Mouse (Mus musculus): Measurements from ENCODE around the gene Smco2.

Smco2 gene

GRCm38 (mm10) chr6:146850050-146850449 lies at the start of gene Smco2:
Gene Smco2, plus strand, starts transcription at chr6:146850104.
- DNase-seq (ENCODE audit: low read depth, low spot score) = no peak

GRCm38 (mm10) chr6:146809991-146810390 lies 39.9 kb upstream of the Smco2 start:
- DNase-seq (ENCODE audit: low read depth, low spot score) = no peak

- no peak for DNase-seq (ENCODE audit: low read depth, low spot score)
Observed at GRCm38 (mm10) chr6:146813007-146813406, 36.9 kb upstream of the Smco2 start.

GRCm38 (mm10) chr6:146820177-146820965 lies 29.5 kb upstream of the Smco2 start:
- DNase-seq (ENCODE audit: low read depth, low spot score) = no peak

GRCm38 (mm10) chr6:146821958-146822357 lies 27.9 kb upstream of the Smco2 start:
- DNase-seq (ENCODE audit: low read depth, low spot score) = no peak

- DNase-seq (ENCODE audit: low read depth, low spot score) = peak; percentile 74
Observed at GRCm38 (mm10) chr6:146824727-146825486, 25.0 kb upstream of the Smco2 start.

- no peak for DNase-seq (ENCODE audit: low read depth, low spot score)
Observed at GRCm38 (mm10) chr6:146825487-146825773, 24.5 kb upstream of the Smco2 start.

GRCm38 (mm10) chr6:146831320-146831719 lies 18.6 kb upstream of the Smco2 start:
- no peak for DNase-seq (ENCODE audit: low read depth, low spot score)

- peak; percentile 72 for DNase-seq (ENCODE audit: low read depth, low spot score)
Observed at GRCm38 (mm10) chr6:146833485-146834314, 16.2 kb upstream of the Smco2 start.

- no peak for DNase-seq (ENCODE audit: low read depth, low spot score)
Observed at GRCm38 (mm10) chr6:146834342-146834741, 15.6 kb upstream of the Smco2 start.

- peak; percentile 44 for DNase-seq (ENCODE audit: low read depth, low spot score)
Observed at GRCm38 (mm10) chr6:146835784-146836183, 14.1 kb upstream of the Smco2 start.

GRCm38 (mm10) chr6:146837316-146837715 lies 12.6 kb upstream of the Smco2 start:
- no peak for DNase-seq (ENCODE audit: low read depth, low spot score)

GRCm38 (mm10) chr6:146838366-146838765 lies 11.5 kb upstream of the Smco2 start:
- no peak for DNase-seq (ENCODE audit: low read depth, low spot score)

- no peak for DNase-seq (ENCODE audit: low read depth, low spot score)
Observed at GRCm38 (mm10) chr6:146838863-146839262, 11.0 kb upstream of the Smco2 start.

GRCm38 (mm10) chr6:146844867-146845266 lies 5.0 kb upstream of the Smco2 start:
- no peak for DNase-seq (ENCODE audit: low read depth, low spot score)

- DNase-seq (ENCODE audit: low read depth, low spot score) = no peak
Observed at GRCm38 (mm10) chr6:146845347-146845746, 4.6 kb upstream of the Smco2 start.

- DNase-seq (ENCODE audit: low read depth, low spot score) = no peak
Observed at GRCm38 (mm10) chr6:146845961-146846750, 3.7 kb upstream of the Smco2 start.

- DNase-seq (ENCODE audit: low read depth, low spot score) = no peak
Observed at GRCm38 (mm10) chr6:146847402-146847801, 2.5 kb upstream of the Smco2 start.

GRCm38 (mm10) chr6:146848281-146848680 lies 1.6 kb upstream of the Smco2 start:
- no peak for DNase-seq (ENCODE audit: low read depth, low spot score)

- no peak for DNase-seq (ENCODE audit: low read depth, low spot score)
Observed at GRCm38 (mm10) chr6:146851916-146852315, 2.0 kb downstream of the Smco2 start.

- no peak for DNase-seq (ENCODE audit: low read depth, low spot score)
Observed at GRCm38 (mm10) chr6:146852739-146853138, 2.8 kb downstream of the Smco2 start.
